Mouse (Mus musculus) right cerebral cortex, postnatal 36 days (tissue): ENCODE measurements around the gene Tmc1.

Source experiments
- DNase-seq, 2 experiments: peaks; one replicate each; pipeline ENCODE4 v3.0.0; 2022; ENCODE audit warnings: low spot score in 2 of 2, mixed read lengths in 1 of 2

Tmc1 gene

DNA sequence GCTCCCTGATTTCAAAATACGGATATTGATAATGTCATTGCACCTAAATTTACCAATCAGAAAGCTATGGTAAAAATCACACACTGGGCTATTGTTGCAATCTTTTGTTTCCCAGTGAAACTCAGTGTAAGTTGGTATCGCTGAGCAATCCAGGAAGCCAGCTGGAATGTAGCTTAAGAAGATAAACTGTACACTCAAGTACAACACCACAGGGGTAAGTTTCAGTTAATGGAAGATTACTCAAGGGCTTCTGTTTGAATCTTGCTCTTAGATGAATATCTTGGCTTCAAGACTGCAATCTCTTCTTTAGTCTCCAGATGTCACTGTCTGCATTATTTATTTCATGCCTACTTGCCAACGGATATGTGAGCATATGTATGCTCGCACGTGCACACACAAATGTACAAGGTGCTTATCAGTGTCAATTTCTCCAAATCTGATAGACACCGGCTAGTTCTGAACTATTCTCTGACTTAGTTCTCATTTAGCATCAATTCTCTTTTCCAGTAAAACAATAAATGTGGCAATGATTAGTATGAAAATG lies 156.4 kb downstream of the Tmc1 start:
- peak in 1 of 2 experiments; percentile 7 for DNase-seq

DNA sequence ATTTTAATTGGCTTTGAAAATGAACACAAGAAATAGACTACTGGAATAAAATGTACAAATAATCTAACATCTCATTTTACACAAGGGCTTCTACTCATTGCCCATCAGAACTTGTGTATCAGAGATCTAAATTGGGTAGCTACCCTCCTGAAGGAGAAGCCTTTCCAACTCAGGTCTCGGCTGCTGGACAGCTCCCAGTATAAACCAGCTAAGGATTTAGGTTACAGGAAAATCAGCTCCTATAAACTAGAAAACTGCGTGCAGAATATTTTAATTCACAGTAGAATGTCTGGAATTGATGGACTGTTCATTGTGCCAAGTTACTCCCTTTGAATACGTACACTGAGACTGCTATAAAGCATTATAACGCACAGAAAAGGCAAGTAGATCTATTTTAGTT lies 158.0 kb downstream of the Tmc1 start:
- no peak for DNase-seq

DNA sequence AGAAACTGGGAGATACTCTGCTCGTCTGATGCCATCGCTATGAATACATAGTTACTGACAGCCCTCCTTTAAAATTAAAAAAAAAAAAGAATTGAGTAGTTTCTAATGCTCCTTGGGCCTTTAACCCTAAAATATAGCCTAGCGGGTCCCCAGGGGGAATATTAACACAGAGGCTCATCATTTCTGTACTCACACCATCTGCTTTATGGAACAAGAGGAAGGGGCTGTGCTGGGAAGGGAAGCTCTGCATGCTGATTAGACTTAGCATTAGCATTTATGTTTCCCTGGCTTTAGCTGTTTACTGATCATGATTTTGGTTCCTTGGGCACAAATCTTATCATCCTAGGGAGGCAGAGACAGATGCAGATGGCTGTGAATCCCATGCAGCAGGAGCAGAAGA lies 159.0 kb downstream of the Tmc1 start:
- DNase-seq = no peak

DNA sequence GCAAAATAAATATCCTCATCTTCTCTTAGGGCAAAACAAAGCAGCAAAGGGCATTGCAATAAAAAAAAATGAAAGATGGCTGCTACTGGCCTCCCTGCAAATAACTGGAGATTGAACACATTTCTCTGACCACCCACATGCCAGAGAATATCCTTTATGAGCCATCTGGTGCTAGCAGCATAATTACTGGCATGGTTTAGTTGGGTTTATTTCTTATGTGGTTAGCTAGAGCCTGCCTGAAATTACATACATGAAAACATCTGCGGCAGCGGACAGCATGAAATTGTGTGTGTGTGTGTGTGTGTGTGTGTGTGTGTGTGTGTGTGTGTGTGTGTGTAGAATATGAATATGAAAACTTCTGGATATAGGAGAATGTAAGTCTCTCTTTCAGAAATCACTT lies 161.2 kb downstream of the Tmc1 start:
- peak; percentile 14 to 34 for DNase-seq

DNA sequence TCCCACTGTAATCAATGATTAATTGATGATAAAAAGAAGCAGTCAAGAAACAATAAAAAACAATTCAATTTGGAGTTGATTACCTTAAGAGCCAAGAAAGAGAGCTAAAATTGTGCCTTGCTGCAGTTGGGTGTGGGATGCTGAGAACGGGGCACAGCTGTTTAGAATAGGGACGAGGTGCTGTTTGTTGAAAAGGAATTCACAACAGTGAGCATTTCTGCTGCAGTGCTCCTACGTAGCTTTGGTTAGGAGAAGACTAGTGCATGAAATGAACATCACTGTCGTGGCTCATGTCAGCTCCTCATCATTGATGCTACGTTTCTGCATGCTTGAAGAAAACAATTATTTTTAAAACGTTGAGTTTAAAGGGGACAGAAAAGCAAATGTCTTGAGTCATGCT lies 166.7 kb downstream of the Tmc1 start:
- DNase-seq = no peak

DNA sequence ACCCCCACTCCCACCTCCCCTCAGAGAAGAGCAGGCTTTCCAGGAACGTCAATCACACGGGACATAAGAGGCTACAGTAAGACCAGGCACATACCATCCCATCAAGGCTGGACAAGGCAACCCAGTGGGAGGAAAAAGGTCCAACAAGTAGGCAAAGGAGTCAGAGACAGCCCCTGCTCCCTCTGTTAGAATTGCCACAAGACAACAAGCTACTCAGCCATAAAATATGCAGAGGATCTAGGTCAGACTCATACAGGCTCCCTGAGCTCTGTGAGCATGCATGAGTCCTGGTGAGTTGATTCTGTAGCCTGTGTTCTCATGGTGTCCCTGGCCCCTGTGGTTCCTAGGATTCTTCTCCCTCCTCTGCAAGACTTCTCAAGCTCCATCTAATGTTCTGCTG lies 178.3 kb downstream of the Tmc1 start:
- no peak for DNase-seq

DNA sequence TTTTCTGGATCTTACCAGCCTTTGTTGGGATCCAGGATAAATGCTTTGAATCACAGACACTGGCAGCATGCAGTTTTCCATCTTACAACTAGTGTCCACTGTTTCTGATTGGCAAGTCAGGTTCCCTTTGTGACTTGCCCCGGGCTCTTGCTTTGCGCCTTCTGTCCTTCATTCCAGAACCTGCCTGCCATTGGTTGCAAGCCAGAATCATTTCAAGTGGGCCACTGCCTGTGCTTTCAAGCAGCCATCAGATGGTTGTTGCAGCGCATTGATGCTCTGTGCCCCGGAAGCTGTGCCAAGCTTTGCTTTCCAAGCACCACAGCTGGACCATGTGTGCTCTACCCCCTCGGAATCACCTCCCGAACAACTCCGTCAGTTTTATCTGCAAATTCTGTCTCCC lies 180.1 kb downstream of the Tmc1 start:
- no peak for DNase-seq

DNA sequence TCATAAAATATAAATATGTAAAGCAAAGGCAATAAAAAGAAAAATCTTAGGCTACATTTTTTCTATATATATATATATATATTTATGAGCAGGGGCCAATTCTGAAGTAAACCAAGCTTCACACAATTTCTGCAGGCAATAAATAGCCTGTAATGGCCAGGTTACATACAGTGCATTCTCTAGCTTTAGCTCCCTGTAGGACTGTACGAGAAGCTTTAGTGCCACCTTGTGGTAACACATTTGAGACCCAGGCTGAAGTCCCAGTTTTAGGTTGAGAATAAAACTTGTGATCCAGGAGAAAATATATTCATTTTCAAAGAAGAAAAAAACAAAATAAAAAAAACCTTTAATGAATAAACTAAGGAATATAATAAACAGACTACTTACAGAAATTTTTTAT lies 189.8 kb downstream of the Tmc1 start:
- DNase-seq = no peak

DNA sequence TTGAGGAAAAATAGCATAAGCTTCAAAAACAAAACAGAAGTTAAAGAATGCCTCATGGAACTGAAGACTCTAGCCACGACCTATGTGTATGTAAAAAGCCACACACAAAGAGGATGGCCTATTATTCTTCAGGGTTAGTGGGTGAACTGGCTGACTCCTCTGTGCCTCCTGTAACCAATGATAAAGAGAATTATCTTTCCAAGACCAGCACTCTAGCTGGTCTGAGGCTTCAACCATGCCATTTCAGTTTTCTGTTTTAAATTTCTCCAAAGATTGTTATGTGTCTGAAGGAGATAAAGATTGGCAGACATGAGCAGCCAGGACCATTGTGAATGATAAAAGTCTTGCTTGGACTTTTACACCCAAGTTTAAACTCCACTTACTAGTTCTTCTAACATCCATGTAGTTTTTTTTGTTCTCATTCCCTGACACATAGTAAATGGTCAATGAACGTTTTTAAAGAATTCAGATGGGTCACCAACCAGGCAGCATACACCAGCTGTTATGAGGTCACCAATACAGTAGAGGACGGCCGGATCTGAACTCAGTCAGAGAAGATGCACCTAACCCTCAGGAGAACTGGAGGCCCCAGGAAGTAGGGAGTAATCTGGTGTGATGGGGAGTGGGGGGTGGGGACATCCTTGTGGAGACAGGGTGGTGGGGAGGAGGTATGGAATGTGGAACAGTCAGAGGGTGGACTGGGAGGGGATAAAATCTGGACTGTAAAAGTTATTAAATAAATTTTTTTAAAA lies 192.2 kb downstream of the Tmc1 start:
- no peak for DNase-seq

DNA sequence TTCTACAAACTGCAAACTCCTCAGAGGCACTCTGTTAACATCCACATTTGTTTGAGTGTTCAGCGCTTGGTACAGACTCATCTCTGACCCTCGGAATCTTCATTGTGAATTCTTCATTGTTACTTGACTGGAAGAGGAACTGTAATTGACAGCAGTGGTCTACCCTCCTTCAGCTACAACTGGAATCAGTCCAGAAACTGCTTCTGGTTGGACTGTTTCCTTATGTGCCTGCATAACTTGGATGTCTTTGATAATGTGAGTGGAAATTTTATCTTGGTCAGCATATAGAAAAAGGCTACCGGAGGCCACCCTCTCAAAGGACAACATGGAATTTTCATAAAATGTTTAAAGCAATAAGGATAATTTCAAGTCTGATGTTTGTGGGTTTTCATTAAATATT lies 192.9 kb downstream of the Tmc1 start:
- DNase-seq = no peak

DNA sequence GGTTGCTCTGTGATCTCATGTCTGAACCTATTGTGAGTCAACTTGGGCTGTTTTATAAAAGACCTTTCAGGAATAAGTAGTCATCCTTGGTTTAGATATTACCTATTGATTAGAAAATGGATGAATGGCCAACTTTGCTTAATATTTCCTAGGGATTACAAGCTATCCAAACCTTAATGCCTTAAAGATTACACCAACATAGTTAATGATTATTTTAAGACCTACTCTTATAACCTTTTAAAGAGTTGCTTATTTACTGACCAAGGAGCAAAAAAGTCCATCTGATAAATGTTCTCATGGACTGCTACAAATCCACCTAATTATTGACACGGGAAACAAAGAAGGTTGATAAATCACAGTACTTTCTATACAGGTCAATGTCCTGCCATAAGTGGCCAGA lies 209.4 kb downstream of the Tmc1 start:
- no peak for DNase-seq
